ENCODE assay signal across 17 mouse cellular contexts in genomic region chr1:132123420-132124014, GRCm38 (mm10). TPM values are rescaled to one million over a fixed set of nuclear protein-coding genes. Genes with fewer than 3 reads are reported as not detected.
A peak's percentile ranks its signal among the peaks of the same experiment; 100 is the strongest.
DNase-seq lines count a peak whose midpoint lies in the region; ATAC-seq and TF ChIP-seq lines count a peak whose summit lies in the region.
"Had no signal": no experiment of that assay in that cellular context is flagged by ENCODE, and none has a peak within 500 bp of the region (broad histone marks: within the 10 kb centered on the region; RNA-seq: fewer than 3 reads in every experiment).

No protein-coding gene starts in this region.

- peak overlapping the region; percentile 56 for H3K27ac ChIP-seq in hindbrain, embryonic 13.5 days
- peak overlapping the region; percentile 74 for H3K27ac ChIP-seq in midbrain, embryonic 15.5 days
- H3K27ac ChIP-seq: limb, embryonic 13.5 days; macrophage had no signal

- peak overlapping the region; percentile 53 for H3K9ac ChIP-seq in hindbrain, embryonic 13.5 days
- no peak overlapping the region; the same call in 1 of the 2 replicates for H3K9ac ChIP-seq in midbrain, embryonic 15.5 days
- H3K9ac ChIP-seq: limb, embryonic 13.5 days; liver, postnatal 0 days had no signal

- H3K9me3 ChIP-seq in hindbrain, embryonic 13.5 days = no peaks in the 10 kb centered on the region
- H3K9me3 ChIP-seq in midbrain, embryonic 15.5 days = no peaks in the 10 kb centered on the region
- H3K9me3 ChIP-seq: limb, embryonic 13.5 days had no signal

- H3K27me3 ChIP-seq in hindbrain, embryonic 13.5 days = no peaks in the 10 kb centered on the region
- no peaks in the 10 kb centered on the region for H3K27me3 ChIP-seq in midbrain, embryonic 15.5 days (replicated peaks)

- no peak for TF ChIP-seq CTCF in brain, embryonic 14.5 days (IDR thresholded peaks at IDR 0.05; ENCODE audit: borderline replicate concordance, extremely low read depth, insufficient read depth, insufficient read length)

- WGBS in hindbrain, embryonic 13.5 days = 45% methylated on average over 9 of the region's 9 CpGs
- WGBS in midbrain, embryonic 15.5 days = 29% methylated on average over 9 of the region's 9 CpGs

- ATAC-seq in hindbrain, embryonic 13.5 days (ENCODE audit: low FRiP score) = no peak
- ATAC-seq in midbrain, embryonic 15.5 days (replicated peaks) = peak; percentile 70
- ATAC-seq: liver, postnatal 0 days had no signal

- peak; percentile 17 for DNase-seq in embryo, embryonic 10 days (ENCODE audit: low spot score)
- no peak for DNase-seq in embryo, embryonic 9.5 days (ENCODE audit: extremely low spot score)
- peak; percentile 78 for DNase-seq in brain, embryonic 14.5 days (ENCODE audit: low read depth)
- DNase-seq in frontal cortex, postnatal 25 days (ENCODE audit: low spot score in 2 of 2) = no peak
- DNase-seq in ovary, postnatal 14 days (ENCODE audit: low spot score) = no peak
- no peak for DNase-seq in Muller cell, postnatal 12 days (ENCODE audit: inconsistent ontology term)
- DNase-seq: cerebellum, adult 9-10 months; heart, adult 11 months; kidney, postnatal 10 days; liver, postnatal 0 days; right cerebral cortex, adult 18-20 months; thymus, postnatal 4 days had no signal

- H3K36me3 ChIP-seq in hindbrain, embryonic 13.5 days = no peaks in the 10 kb centered on the region
- no peaks in the 10 kb centered on the region for H3K36me3 ChIP-seq in midbrain, embryonic 15.5 days (replicated peaks)
- H3K36me3 ChIP-seq: limb, embryonic 13.5 days had no signal

- no peak for TF ChIP-seq POLR2A in brain, embryonic 14.5 days (IDR thresholded peaks at IDR 0.05; ENCODE audit: borderline replicate concordance, extremely low read depth, insufficient read depth, insufficient read length, poor library complexity, severe bottlenecking)

- peaks cover 26% of the 10 kb centered on the region for H3K4me1 ChIP-seq in hindbrain, embryonic 13.5 days (replicated peaks)
- H3K4me1 ChIP-seq in midbrain, embryonic 15.5 days = peaks cover 16% of the 10 kb centered on the region

- no peak overlapping the region for H3K4me3 ChIP-seq in hindbrain, embryonic 13.5 days
- H3K4me3 ChIP-seq in midbrain, embryonic 15.5 days = no peak overlapping the region
- H3K4me3 ChIP-seq: limb, embryonic 13.5 days; myocyte had no signal

- H3K4me2 ChIP-seq in hindbrain, embryonic 13.5 days = no peak overlapping the region
- no peak overlapping the region for H3K4me2 ChIP-seq in midbrain, embryonic 15.5 days
- H3K4me2 ChIP-seq: limb, embryonic 13.5 days had no signal

RNA-seq across cellular contexts. Expression of gene Cdk18, which starts 16.0 kb away (rescaled TPM):
- 1.3 TPM in 2 replicates for polyA plus RNA-seq in brain, embryonic 14.5 days (2012; rRNA removed)
- 0.31 and 0.32 TPM in 2 replicates for polyA plus RNA-seq in hindbrain, embryonic 13.5 days (2015; fragmentation: Nextera tagmentation; extraction: Ambion mirVana)
- polyA plus RNA-seq in midbrain, embryonic 15.5 days (2015; fragmentation: Nextera tagmentation; extraction: Ambion mirVana) = 1.1 and 1.5 TPM in 2 replicates

RNA-seq across cellular contexts. Expression of gene Mfsd4a, which starts 55.7 kb away (rescaled TPM):
- polyA plus RNA-seq in brain, embryonic 14.5 days (2012; rRNA removed) = 2.0 and 2.2 TPM in 2 replicates
- polyA plus RNA-seq in hindbrain, embryonic 13.5 days (2015; fragmentation: Nextera tagmentation; extraction: Ambion mirVana) = 6.8 and 7.2 TPM in 2 replicates
- 7.8 and 8.5 TPM in 2 replicates for polyA plus RNA-seq in midbrain, embryonic 15.5 days (2015; fragmentation: Nextera tagmentation; extraction: Ambion mirVana)

Comparison
In these comparisons a context has a peak if more than half of its experiments do, and no peak if none do; other contexts are left out.
1. DNase-seq: peak in embryo, embryonic 10 days (single experiment) and brain, embryonic 14.5 days (single experiment); none in embryo, embryonic 9.5 days (single experiment), frontal cortex, postnatal 25 days (0 of 2), ovary, postnatal 14 days (single experiment) and Muller cell, postnatal 12 days (single experiment).